Mouse (Mus musculus) CH12.LX (cell line): Measurements from ENCODE around the gene Ppp1r37. TPM values are rescaled to one million over a fixed set of nuclear protein-coding genes. Genes with fewer than 3 reads are reported as not detected.

Source experiments
- DNase-seq: peaks from one replicate; pipeline ENCODE4 v3.0.0-alpha.2; 2013; ENCODE audit errors: extremely low read depth
- H3K27ac ChIP-seq: 2 replicates; pipeline ENCODE4 v1.5.1; 2012; ENCODE audit warnings: low read depth, mild to moderate bottlenecking, control low read depth, moderate library complexity; ENCODE audit not compliant: insufficient read depth
- H3K27me3 ChIP-seq: replicated peaks from 2 replicates; pipeline ENCODE3; 2012; ENCODE audit warnings: inconsistent platforms
- H3K36me3 ChIP-seq, 2 experiments: replicated peaks in 1 of 2; 2 replicates each; pipeline versions ENCODE3 to v1.6.1; 2012; ENCODE audit warnings: inconsistent platforms in 1 of 2, low read length in 1 of 2, mild to moderate bottlenecking in 1 of 2, mixed read lengths in 1 of 2, moderate library complexity in 1 of 2; ENCODE audit not compliant: control insufficient read depth in 1 of 2, insufficient read depth in 1 of 2
- H3K4me1 ChIP-seq, 2 experiments: 2 replicates each; pipeline ENCODE4 v1.6.1; 2012; ENCODE audit warnings: inconsistent platforms in 1 of 2, moderate library complexity in 1 of 2; ENCODE audit not compliant: insufficient read depth in 2 of 2, control insufficient read depth in 1 of 2
- H3K4me2 ChIP-seq: 2 replicates; pipeline ENCODE4 v1.6.1; 2012; ENCODE audit warnings: low read depth, mild to moderate bottlenecking, control low read depth; ENCODE audit not compliant: poor library complexity, insufficient read depth, severe bottlenecking
- H3K4me3 ChIP-seq, 3 experiments: fragments of 150-350 bp in 1 of 3; sonication (generic) in 1 of 3; replicated peaks in 1 of 3; 2 replicates each; pipeline versions ENCODE3 to v1.5.1; 2011 to 2012; ENCODE audit warnings: low read depth in 2 of 3, low read length in 2 of 3, mild to moderate bottlenecking in 2 of 3, moderate library complexity in 2 of 3, control low read depth in 1 of 3, improper control_type of control experiment in 1 of 3, inconsistent platforms in 1 of 3, mixed read lengths in 1 of 3; ENCODE audit not compliant: poor library complexity in 1 of 3
- H3K79me2 ChIP-seq: replicated peaks from 2 replicates; pipeline ENCODE4 v1.6.1; 2012; ENCODE audit warnings: mild to moderate bottlenecking, moderate library complexity; ENCODE audit not compliant: control insufficient read depth, poor library complexity, insufficient read depth, severe bottlenecking; ENCODE audit errors: extremely low read depth
- H3K9ac ChIP-seq: 2 replicates; pipeline ENCODE4 v1.6.1; 2012; ENCODE audit warnings: low read depth, mild to moderate bottlenecking, control low read depth, moderate library complexity; ENCODE audit not compliant: insufficient read depth
- H3K9me3 ChIP-seq: replicated peaks from 2 replicates; pipeline ENCODE3; 2012; ENCODE audit warnings: low read length, inconsistent platforms, mixed read lengths
- CHD2 ChIP-seq: IDR thresholded peaks from 2 replicates; pipeline ENCODE4 v1.6.1; 2011; ENCODE audit warnings: low read length, improper control_type of control experiment
- CTCF ChIP-seq, 2 experiments: IDR thresholded peaks in 1 of 2; conservative IDR thresholded peaks in 1 of 2; 2 replicates each; pipeline ENCODE4 v1.5.1; 2011 to 2012; ENCODE audit warnings: low read depth in 2 of 2, low read length in 2 of 2, improper control_type of control experiment in 1 of 2, inconsistent platforms in 1 of 2, mild to moderate bottlenecking in 1 of 2, moderate library complexity in 1 of 2
- EP300 ChIP-seq: IDR thresholded peaks from 2 replicates; pipeline ENCODE4 v1.6.1; 2011; ENCODE audit warnings: low read length, improper control_type of control experiment
- GABPA ChIP-seq: IDR thresholded peaks from 2 replicates; pipeline ENCODE4 v1.6.1; 2012; ENCODE audit warnings: low read depth, low read length, improper control_type of control experiment, inconsistent platforms; ENCODE audit not compliant: insufficient replicate concordance
- HCFC1 ChIP-seq: IDR thresholded peaks from 2 replicates; pipeline ENCODE4 v1.6.1; 2012; ENCODE audit warnings: low read depth, mild to moderate bottlenecking, inconsistent platforms, low read length, improper control_type of control experiment
- IRF4 ChIP-seq: IDR thresholded peaks from 2 replicates; pipeline ENCODE4 v1.6.1; 2014; ENCODE audit warnings: low read depth, mild to moderate bottlenecking, inconsistent platforms, low read length, improper control_type of control experiment
- JUND ChIP-seq: conservative IDR thresholded peaks from 2 replicates; pipeline ENCODE4 v1.6.1; 2011; ENCODE audit warnings: low read depth, low read length, improper control_type of control experiment
- KAT2A ChIP-seq: IDR thresholded peaks from 2 replicates; pipeline ENCODE4 v1.6.1; 2012; ENCODE audit warnings: low read length, improper control_type of control experiment, inconsistent platforms; ENCODE audit not compliant: insufficient replicate concordance
- MAFK ChIP-seq: IDR thresholded peaks from 2 replicates; pipeline ENCODE4 v1.6.1; 2011; ENCODE audit warnings: low read length, improper control_type of control experiment; ENCODE audit not compliant: insufficient replicate concordance
- MAZ ChIP-seq: IDR thresholded peaks from 2 replicates; pipeline ENCODE4 v1.6.1; 2012; ENCODE audit warnings: low read depth, mild to moderate bottlenecking, inconsistent platforms, low read length, improper control_type of control experiment, moderate library complexity
- MEF2A ChIP-seq: IDR thresholded peaks from 2 replicates; pipeline ENCODE4 v1.6.1; 2014; ENCODE audit warnings: low read depth, mild to moderate bottlenecking, inconsistent platforms, low read length, improper control_type of control experiment, borderline replicate concordance
- PAX5 ChIP-seq: IDR thresholded peaks from 2 replicates; pipeline ENCODE4 v1.6.1; 2012; ENCODE audit warnings: low read length, inconsistent platforms, mixed read lengths
- RAD21 ChIP-seq: IDR thresholded peaks from 2 replicates; pipeline ENCODE4 v1.6.1; 2011; ENCODE audit warnings: low read depth, mild to moderate bottlenecking, low read length, improper control_type of control experiment, moderate library complexity
- RCOR1 ChIP-seq: conservative IDR thresholded peaks from 2 replicates; pipeline ENCODE4 v1.6.1; 2012; ENCODE audit warnings: low read depth, mild to moderate bottlenecking, inconsistent platforms, low read length, improper control_type of control experiment
- SIN3A ChIP-seq: IDR thresholded peaks from 2 replicates; pipeline ENCODE4 v1.6.1; 2012; ENCODE audit warnings: low read length, improper control_type of control experiment, inconsistent platforms
- SMC3 ChIP-seq: IDR thresholded peaks from 2 replicates; pipeline ENCODE4 v1.6.1; 2011; ENCODE audit warnings: low read depth, low read length, improper control_type of control experiment
- TBP ChIP-seq: conservative IDR thresholded peaks from 2 replicates; pipeline ENCODE4 v1.6.1; 2011; ENCODE audit warnings: low read depth, low read length, improper control_type of control experiment
- TCF12 ChIP-seq: IDR thresholded peaks from 2 replicates; pipeline ENCODE4 v1.6.1; 2014; ENCODE audit warnings: low read depth, mild to moderate bottlenecking, inconsistent platforms, low read length, improper control_type of control experiment
- ZMIZ1 ChIP-seq: IDR thresholded peaks from 2 replicates; pipeline ENCODE4 v1.6.1; 2012; ENCODE audit warnings: low read depth, mild to moderate bottlenecking, inconsistent platforms, low read length, improper control_type of control experiment
- ZNF384 ChIP-seq: IDR thresholded peaks from 2 replicates; pipeline ENCODE4 v1.6.1; 2012; ENCODE audit warnings: low read depth, low read length, improper control_type of control experiment, inconsistent platforms
- dilution Hi-C: fragments of 300-500 bp; cut with MboI; formaldehyde crosslinking; loops from 2 replicates; pipeline ENCODE4 v1.14.3; 2020; ENCODE audit warnings: low sequenced_read_pairs; ENCODE audit not compliant: extremely low pct_unique_long_range_greater_than_20kb, extremely low pct_ligation_motif_present
- in situ Hi-C: fragments of 300-500 bp; cut with MboI; formaldehyde crosslinking; loops from 3 replicates; pipeline ENCODE4 v1.14.3; 2019; ENCODE audit warnings: low sequenced_read_pairs, low pct_ligation_motif_present, low pct_unique_long_range_greater_than_20kb, mixed read lengths
- polyA plus RNA-seq: library from polyadenylated mRNA; unstranded; fragments of >175 nt; gene quantifications from 2 replicates; pipeline ENCODE4 v1.2.1, GENCODE M21; 2012; ENCODE audit warnings: low read depth; ENCODE audit not compliant: insufficient read length
- total RNA-seq, 2 experiments: library from RNA; depleted of rRNA; stranded (reverse); fragments of 300-350 nt in 1 of 2; fragments of >200 nt in 1 of 2; gene quantifications; 2 replicates each; pipeline ENCODE4 v1.2.3; 2012 to 2014

The Ppp1r37 gene
- total and polyA plus RNA-seq, 3 experiments, result 7.3 to 15.7 (median 13.8) TPM

DNA sequence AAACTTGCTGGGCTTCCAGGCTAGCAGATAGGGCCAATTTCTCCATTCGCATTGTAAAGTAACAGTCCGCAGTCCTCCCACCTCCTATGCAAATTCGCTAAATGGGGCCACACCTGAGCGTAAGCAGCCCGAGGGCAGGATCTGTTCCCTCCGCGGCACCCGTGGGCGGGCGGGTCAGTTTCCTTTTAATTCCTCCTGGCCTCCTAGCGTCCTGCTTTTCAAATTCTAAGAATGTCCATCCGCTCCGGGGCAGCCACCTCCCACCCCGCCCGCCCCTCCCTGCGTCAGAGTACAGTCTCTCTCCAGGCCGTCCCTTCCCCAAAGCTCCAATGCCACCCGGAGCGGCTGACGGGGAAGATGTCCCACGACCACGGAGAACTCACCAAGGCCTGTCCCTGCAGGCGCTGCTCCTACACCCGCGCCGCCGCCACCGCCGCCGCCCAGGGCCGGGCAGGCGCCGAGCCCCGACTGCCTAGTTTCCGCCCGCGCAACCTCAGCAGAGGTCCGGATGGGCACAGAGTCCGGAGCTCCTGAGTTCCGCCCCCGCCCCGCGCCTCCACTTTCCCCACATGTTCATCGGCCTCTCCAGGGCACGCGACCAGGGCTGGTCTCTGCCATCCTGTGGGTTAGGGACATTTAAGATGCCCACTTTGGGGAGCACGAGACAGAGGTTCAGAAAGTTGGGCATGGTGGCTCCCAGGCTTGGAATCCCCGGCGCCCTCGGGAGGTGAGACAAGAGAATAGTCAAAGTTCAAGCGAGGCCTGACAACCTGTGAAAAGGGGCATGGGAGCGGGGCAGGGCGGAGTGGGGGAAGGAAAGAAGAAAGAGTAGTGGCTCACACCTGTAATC, 10.3 kb upstream of the Ppp1r37 start (continued):
- TF ChIP-seq MAZ, result peak; percentile 83

GRCm38 (mm10) chr7:19569647-19570046, 6.8 kb upstream of the Ppp1r37 start:
- no peak overlapping the region for H3K4me2 ChIP-seq
- no peak overlapping the region for H3K9ac ChIP-seq
- peaks cover 10% of the 10 kb centered on the region for H3K9me3 ChIP-seq
- in situ Hi-C loops (loop anchor here (10.0 to 25.0 kb wide), 2 partner anchors 65 to 157 kb away; partner anchors contain the start of genes Bloc1s3, Ckm, Klc3 and Trappc6a), dilution Hi-C loops (no loop called here)
- no peak for DNase-seq
- H3K79me2 ChIP-seq, result peaks cover 42% of the 10 kb centered on the region
- no peaks in the 10 kb centered on the region for H3K27me3 ChIP-seq
- H3K27ac ChIP-seq, result no peak overlapping the region
- H3K4me3 ChIP-seq, result no peak overlapping the region
- TF ChIP-seq SIN3A (no peak), EP300 (no peak), RCOR1 (no peak), ZMIZ1 (no peak), JUND (no peak), KAT2A (no peak), SMC3 (no peak), MAFK (no peak), IRF4 (no peak), HCFC1 (no peak), ZNF384 (no peak), RAD21 (no peak), TCF12 (no peak), MEF2A (no peak), PAX5 (no peak), TBP (no peak)
- TF ChIP-seq, all 38 proteins: peak for 0
- Histone ChIP-seq H3K36me3 (peaks cover 45 to 66% of the 10 kb centered on the region in 2 experiments), H3K4me1 (peaks cover 5 to 36% of the 10 kb centered on the region in 2 experiments; a peak in 3 of 4 replicates)

GRCm38 (mm10) chr7:19567426-19567825, 4.5 kb upstream of the Ppp1r37 start:
- Histone ChIP-seq H3K9ac (no peak overlapping the region), H3K4me2 (no peak overlapping the region), H3K4me1 (peaks cover 3 to 39% of the 10 kb centered on the region in 2 experiments; a peak in 3 of 4 replicates), H3K36me3 (peaks cover 48 to 81% of the 10 kb centered on the region in 2 experiments), H3K4me3 (no peak overlapping the region), H3K9me3 (peaks cover 13% of the 10 kb centered on the region), H3K79me2 (peaks cover 38% of the 10 kb centered on the region), H3K27ac (no peak overlapping the region), H3K27me3 (no peaks in the 10 kb centered on the region)
- in situ Hi-C loops (loop anchor here (25.0 kb wide), 1 partner anchor 155 kb away; the partner anchor contains the start of genes Ckm and Klc3), dilution Hi-C loops (no loop called here)
- DNase-seq, result no peak
- TF ChIP-seq CTCF (conservative IDR thresholded peaks at IDR 0.05 in 1 of 2, IDR thresholded peaks at IDR 0.05 in 1 of 2; ENCODE audit: low read depth in 2 of 2, low read length in 2 of 2), result no peak
- no peak for TF ChIP-seq PAX5
- TF ChIP-seq CHD2, result no peak
- TF ChIP-seq TCF12, result no peak
- TF ChIP-seq IRF4, result no peak
- no peak for TF ChIP-seq GABPA
- TF ChIP-seq EP300, result no peak
